Mouse (Mus musculus): ENCODE measurements around the gene Msi1. TPM values are rescaled to one million over a fixed set of nuclear protein-coding genes. Genes with fewer than 3 reads are reported as not detected.

The Msi1 gene
- polyA plus RNA-seq, 1 experiment: not detected

DNA sequence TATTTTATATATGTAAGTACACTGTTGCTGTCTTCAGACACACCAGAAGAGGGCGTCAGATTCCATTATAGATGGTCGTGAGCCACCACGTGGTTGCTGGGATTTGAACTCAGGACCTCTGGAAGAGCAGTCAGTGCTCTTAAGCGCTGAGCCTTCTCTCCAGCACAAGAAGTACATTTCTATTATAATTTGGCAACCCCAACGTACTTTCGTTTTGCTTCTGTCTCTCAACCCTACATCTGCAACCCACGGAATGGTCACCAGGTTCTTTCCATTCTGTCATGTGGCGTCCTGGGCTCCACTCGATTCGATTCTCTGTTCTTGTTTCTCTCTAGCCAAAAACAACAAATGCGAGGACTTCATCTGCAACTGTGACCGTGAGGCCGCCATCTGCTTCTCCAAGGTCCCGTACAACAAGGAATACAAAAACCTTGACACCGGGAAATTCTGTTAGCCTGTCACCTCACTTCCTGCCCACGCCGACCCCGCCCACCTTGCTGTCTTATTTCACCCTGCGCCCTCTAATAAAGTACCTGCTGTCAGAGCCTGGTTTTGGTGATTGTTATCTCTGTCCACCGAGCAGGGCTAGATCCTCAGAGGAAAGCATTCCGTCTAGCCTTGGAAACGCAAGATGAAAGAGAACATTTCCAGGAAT lies 44.9 kb downstream of the Msi1 start:
- no peak overlapping the region for H3K27ac ChIP-seq (ENCODE audit: insufficient read depth, low read depth, low read length)
- no peak for TF ChIP-seq CTCF (IDR thresholded peaks at IDR 0.05; ENCODE audit: insufficient read depth, low read depth, low read length)
- TF ChIP-seq POLR2A (IDR thresholded peaks at IDR 0.05; ENCODE audit: insufficient read depth, low read depth, low read length): no peak
- H3K4me3 ChIP-seq (ENCODE audit: insufficient read depth, low read depth, low read length): no peak overlapping the region
- H3K4me1 ChIP-seq (ENCODE audit: control insufficient read depth, insufficient read depth, low read length): peaks cover 13% of the 10 kb centered on the region; the same call in 1 of the 2 replicates
- 75% methylated on average over 22 of the region's 22 CpGs for WGBS

DNA sequence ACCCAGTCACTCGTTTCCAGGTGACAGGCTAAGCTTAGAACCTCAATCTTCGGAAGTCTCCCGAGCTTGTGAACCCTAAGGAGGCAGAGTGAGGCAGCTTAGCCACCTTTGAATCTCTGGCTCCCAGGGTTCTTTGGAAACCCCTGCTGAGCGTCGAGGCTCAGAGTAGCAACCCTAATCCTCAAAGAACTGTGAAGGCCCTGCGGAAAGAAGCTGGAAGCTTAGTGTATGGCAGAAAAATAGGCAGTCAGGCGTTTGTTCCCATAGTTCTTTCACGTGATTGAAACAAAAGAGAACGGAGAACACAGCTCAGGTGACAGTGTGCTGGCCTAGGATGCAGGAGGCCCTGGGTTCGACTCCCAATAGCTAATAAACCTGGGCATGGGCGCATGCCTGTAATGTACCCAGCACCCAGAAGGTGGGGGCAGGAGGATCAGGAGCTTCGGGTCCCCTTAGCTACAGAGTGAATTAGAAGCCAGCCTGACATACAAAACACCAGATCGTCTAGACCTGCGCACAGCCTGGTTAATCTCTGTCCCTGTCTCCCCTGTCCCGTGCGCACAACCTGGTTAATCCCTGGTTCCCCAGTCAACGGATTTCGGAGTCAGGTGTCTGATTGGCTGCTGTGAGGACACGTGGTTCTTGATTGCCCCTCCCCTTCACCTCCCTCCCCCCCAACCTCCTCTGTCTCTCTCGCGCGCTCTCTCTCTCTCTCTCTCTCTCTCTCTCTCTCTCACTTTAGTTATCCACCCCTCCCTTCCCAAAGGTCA lies 46.1 kb downstream of the Msi1 start:
- 10% methylated on average over 22 of the region's 22 CpGs for WGBS
- Histone ChIP-seq H3K4me3 (ENCODE audit: insufficient read depth, low read depth, low read length) (peak overlapping the region; percentile 50), H3K27ac (ENCODE audit: insufficient read depth, low read depth, low read length) (no peak overlapping the region), H3K4me1 (ENCODE audit: control insufficient read depth, insufficient read depth, low read length) (peaks cover 17% of the 10 kb centered on the region; the same call in 1 of the 2 replicates)
- TF ChIP-seq POLR2A (IDR thresholded peaks at IDR 0.05; ENCODE audit: insufficient read depth, low read depth, low read length) (peak; percentile 29; the same call in 1 of the 2 replicates), CTCF (IDR thresholded peaks at IDR 0.05; ENCODE audit: insufficient read depth, low read depth, low read length) (no peak)

DNA sequence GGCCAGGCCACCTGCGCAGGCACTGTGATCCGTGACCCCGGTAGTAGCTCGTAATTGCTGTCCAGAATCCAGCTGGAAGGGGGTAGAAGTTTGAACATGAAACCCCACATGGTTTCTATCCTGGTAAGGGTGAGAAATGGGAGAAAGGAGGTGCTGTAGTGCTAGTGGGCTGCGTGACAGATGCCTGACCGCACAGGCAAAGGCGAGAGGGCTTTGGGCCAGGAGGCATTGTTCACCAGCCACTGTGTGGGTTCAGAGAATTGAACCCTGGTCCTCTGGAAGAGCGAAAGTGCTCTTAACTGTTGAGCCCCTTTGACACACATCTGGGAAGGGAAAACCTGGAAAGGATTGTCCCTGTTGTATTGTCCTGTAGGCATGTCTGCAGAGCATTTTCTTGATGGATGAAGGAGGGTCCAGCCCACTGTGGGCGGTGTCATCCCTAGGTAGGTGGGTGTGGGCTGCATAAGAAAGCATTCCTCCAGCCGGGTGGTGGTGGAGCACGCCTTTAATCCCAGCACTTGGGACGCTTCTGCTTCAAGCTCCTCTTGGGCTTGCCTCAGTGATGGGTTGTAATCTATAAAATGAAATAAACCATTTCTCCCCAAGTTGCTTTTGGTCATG lies 46.8 kb downstream of the Msi1 start:
- peaks cover 14% of the 10 kb centered on the region; the same call in 1 of the 2 replicates for H3K4me1 ChIP-seq (ENCODE audit: control insufficient read depth, insufficient read depth, low read length)
- H3K4me3 ChIP-seq (ENCODE audit: insufficient read depth, low read depth, low read length): peak overlapping the region; percentile 50
- TF ChIP-seq POLR2A (IDR thresholded peaks at IDR 0.05; ENCODE audit: insufficient read depth, low read depth, low read length) (no peak), CTCF (IDR thresholded peaks at IDR 0.05; ENCODE audit: insufficient read depth, low read depth, low read length) (no peak)
- WGBS: 40% methylated on average over 12 of the region's 12 CpGs
- no peak overlapping the region for H3K27ac ChIP-seq (ENCODE audit: insufficient read depth, low read depth, low read length)

DNA sequence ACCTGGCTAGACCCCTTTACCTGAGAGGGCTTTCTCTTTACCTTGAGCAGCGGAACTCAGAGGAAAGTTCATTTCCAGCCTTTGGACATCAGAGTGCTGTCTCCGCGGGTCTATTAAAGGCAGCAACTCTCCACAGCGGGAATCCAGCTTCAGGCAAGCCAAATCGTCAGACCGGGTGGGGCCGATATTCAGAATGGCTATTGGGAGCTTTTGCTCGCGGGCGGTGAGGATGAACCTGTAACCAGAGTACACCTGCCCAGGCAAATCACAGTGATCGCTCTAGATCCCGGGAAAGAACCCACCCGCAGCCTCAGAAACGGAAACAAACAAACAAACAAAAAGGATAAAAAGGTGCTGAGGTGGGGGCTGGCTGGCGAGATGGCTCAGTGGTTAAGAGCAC lies 50.2 kb downstream of the Msi1 start:
- WGBS: 70% methylated on average over 15 of the region's 15 CpGs
- Histone ChIP-seq H3K4me1 (ENCODE audit: control insufficient read depth, insufficient read depth, low read length) (peaks cover 27% of the 10 kb centered on the region), H3K4me3 (ENCODE audit: insufficient read depth, low read depth, low read length) (no peak overlapping the region), H3K27ac (ENCODE audit: insufficient read depth, low read depth, low read length) (no peak overlapping the region)
- TF ChIP-seq POLR2A (IDR thresholded peaks at IDR 0.05; ENCODE audit: insufficient read depth, low read depth, low read length) (no peak), CTCF (IDR thresholded peaks at IDR 0.05; ENCODE audit: insufficient read depth, low read depth, low read length) (no peak)

DNA sequence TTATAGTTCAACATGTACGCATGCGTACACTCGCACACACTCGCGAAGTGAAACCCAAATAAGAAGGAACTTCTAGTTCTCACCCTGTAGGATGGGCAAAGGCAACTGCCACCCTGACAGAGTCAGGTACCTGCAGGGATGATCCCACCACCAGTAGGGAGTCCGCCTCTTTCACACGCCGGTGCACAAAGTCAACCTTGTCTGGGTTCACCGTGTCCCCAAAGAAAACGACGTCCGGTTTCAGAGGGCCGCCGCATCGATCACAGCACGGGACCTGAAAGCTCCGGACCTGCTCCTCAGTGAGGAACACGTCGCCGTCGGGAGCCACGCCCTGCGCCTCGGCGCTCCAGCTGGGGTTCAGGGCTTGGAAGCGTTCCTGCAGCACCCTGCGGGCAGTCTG lies 50.7 kb downstream of the Msi1 start:
- Histone ChIP-seq H3K4me3 (ENCODE audit: insufficient read depth, low read depth, low read length) (no peak overlapping the region), H3K4me1 (ENCODE audit: control insufficient read depth, insufficient read depth, low read length) (peaks cover 27% of the 10 kb centered on the region), H3K27ac (ENCODE audit: insufficient read depth, low read depth, low read length) (no peak overlapping the region)
- 50% methylated on average over 27 of the region's 27 CpGs for WGBS
- TF ChIP-seq CTCF (IDR thresholded peaks at IDR 0.05; ENCODE audit: insufficient read depth, low read depth, low read length) (no peak), POLR2A (IDR thresholded peaks at IDR 0.05; ENCODE audit: insufficient read depth, low read depth, low read length) (no peak)

DNA sequence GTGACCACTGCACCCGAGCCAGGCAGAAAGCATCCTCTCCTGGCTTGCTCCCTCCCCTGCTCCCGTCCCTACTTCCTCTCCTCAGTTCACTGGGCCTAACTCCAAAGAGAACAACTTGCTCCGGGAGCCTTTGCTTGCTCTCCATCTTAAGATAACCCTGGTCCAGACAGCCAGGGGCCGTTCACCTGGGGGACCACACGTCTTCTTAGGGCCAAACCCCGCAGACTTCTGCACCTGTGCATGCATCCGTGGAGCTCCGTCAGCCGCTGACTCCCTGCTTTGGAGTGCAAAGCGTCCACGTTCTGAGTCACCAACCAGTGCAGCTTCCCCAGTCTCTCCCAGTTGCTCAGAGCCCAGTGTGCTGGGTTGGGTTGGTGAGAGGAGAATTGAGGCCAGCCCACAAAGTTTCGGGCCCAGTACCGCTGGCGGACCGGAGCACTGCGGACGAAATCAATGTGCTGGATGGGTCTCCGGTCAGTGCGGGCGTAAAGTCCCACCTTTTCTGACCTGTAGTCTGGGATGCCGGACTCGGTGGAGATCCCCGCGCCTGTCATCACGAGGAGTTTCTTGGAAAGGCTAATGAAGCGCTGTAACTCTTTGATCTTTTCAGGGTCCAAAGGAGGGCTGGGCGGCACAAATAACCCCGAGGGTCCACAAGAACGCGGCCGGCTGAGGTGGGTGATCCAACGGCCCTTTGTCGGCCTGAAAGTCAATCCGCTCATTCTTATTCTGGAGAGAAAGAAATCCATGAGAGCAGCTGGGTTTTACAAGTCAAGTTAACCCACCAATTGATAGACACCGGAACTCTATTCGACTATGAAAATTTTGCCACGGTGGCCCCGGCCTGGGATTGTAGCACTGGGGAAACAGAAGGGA lies 53.2 kb downstream of the Msi1 start:
- TF ChIP-seq CTCF (IDR thresholded peaks at IDR 0.05; ENCODE audit: insufficient read depth, low read depth, low read length) (no peak), POLR2A (IDR thresholded peaks at IDR 0.05; ENCODE audit: insufficient read depth, low read depth, low read length) (no peak)
- no peak overlapping the region for H3K27ac ChIP-seq (ENCODE audit: insufficient read depth, low read depth, low read length)
- no peak overlapping the region for H3K4me3 ChIP-seq (ENCODE audit: insufficient read depth, low read depth, low read length)
- peaks cover 17% of the 10 kb centered on the region for H3K4me1 ChIP-seq (ENCODE audit: control insufficient read depth, insufficient read depth, low read length)
- 45% methylated on average over 38 of the region's 38 CpGs for WGBS

DNA sequence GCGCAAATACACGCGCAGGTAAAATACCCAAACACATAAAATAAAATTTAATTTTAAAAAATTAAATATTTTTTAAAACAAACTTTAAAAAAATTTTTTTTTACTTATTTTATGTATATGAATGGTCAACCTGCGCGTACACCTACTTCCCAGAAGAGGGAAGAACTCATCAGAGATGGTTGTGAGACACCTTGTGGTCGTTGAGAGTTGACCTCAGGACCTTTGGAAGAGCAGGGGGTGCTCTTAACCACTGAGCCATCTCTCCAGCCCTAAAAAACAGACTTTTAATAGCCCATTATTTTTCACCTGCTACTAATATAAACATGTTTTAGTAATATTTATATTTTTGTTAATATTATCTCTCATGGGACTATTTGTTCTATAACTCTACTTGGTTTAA lies 54.0 kb downstream of the Msi1 start:
- WGBS: 65% methylated on average over 6 of the region's 6 CpGs
- Histone ChIP-seq H3K27ac (ENCODE audit: insufficient read depth, low read depth, low read length) (no peak overlapping the region), H3K4me1 (ENCODE audit: control insufficient read depth, insufficient read depth, low read length) (peaks cover 17% of the 10 kb centered on the region), H3K4me3 (ENCODE audit: insufficient read depth, low read depth, low read length) (no peak overlapping the region)
- TF ChIP-seq POLR2A (IDR thresholded peaks at IDR 0.05; ENCODE audit: insufficient read depth, low read depth, low read length) (no peak), CTCF (IDR thresholded peaks at IDR 0.05; ENCODE audit: insufficient read depth, low read depth, low read length) (no peak)

Data from olfactory bulb, adult 2 months (tissue).